Mouse (Mus musculus) forebrain, embryonic 14.5 days (tissue): ENCODE data around the gene Mob3a. TPM values are rescaled to one million over a fixed set of nuclear protein-coding genes. Genes with fewer than 3 reads are reported as not detected.
"Not testable (repeated sequence)": the region's sequence is repeated elsewhere in the genome, so short reads cannot be mapped to it uniquely, and the experiment has no call there.

ENCODE experiments used
- ATAC-seq: fragments of 200-750 bp; cut with Nextera tagmentation; 2 replicates; pipeline ENCODE4 v1.8.0; 2017; ENCODE audit warnings: mild to moderate bottlenecking, moderate library complexity
- DNase-seq: peaks from one replicate; pipeline ENCODE4 v3.0.0-alpha.2; 2015; ENCODE audit warnings: low spot score
- H3K27ac ChIP-seq: fragments of 300-500 bp; sonication (generic); 2 replicates; pipeline ENCODE4 v1.5.1; 2014; ENCODE audit warnings: low read depth, mild to moderate bottlenecking, control low read depth, low read length, moderate library complexity
- H3K27me3 ChIP-seq: fragments of 300-500 bp; sonication (generic); replicated peaks from 2 replicates; pipeline ENCODE4 v1.6.1; 2014; ENCODE audit warnings: low read length, control low read depth, mixed read lengths; ENCODE audit not compliant: control insufficient read depth, insufficient read depth
- H3K36me3 ChIP-seq: fragments of 300-500 bp; sonication (generic); 2 replicates; pipeline ENCODE4 v1.6.1; 2014; ENCODE audit warnings: low read length, control low read depth; ENCODE audit not compliant: control insufficient read depth, insufficient read depth
- H3K4me1 ChIP-seq: fragments of 300-500 bp; sonication (generic); 2 replicates; pipeline ENCODE4 v1.6.1; 2014; ENCODE audit warnings: antibody characterized with exemption, low read length, control low read depth; ENCODE audit not compliant: control insufficient read depth, insufficient read depth
- H3K4me2 ChIP-seq: fragments of 300-500 bp; sonication (generic); 2 replicates; pipeline ENCODE4 v1.6.1; 2014; ENCODE audit warnings: mild to moderate bottlenecking, control low read depth, low read length
- H3K4me3 ChIP-seq: fragments of 300-500 bp; sonication (generic); 2 replicates; pipeline ENCODE4 v1.5.1; 2014; ENCODE audit warnings: low read depth, low read length, control low read depth
- H3K9ac ChIP-seq: fragments of 300-500 bp; sonication (generic); 2 replicates; pipeline ENCODE4 v1.6.1; 2014; ENCODE audit warnings: mild to moderate bottlenecking, low read length, control low read depth, moderate library complexity
- H3K9me3 ChIP-seq: fragments of 300-500 bp; sonication (generic); replicated peaks from 2 replicates; pipeline ENCODE4 v1.6.1; 2016; ENCODE audit warnings: low read length, control low read depth, mixed read lengths; ENCODE audit not compliant: control insufficient read depth
- WGBS: fragments of 180-500 bp; shearing (Covaris S2); extraction: QIAGEN DNeasy Blood & Tissue Kit; methylation state at CpG from one replicate; pipeline ENCODE4 v1.1.7; 2014; 5-methylcytosine and 5-hydroxymethylcytosine counted together
- polyA plus RNA-seq: library from polyadenylated mRNA; unstranded; fragments of >200 nt; fragmentation: Nextera tagmentation; extraction: Ambion mirVana; gene quantifications from 2 replicates; pipeline ENCODE4 v1.2.1, GENCODE M21; 2014

Gene Mob3a
- polyA plus RNA-seq, 1 experiment from 2014 or later, result 35.7 TPM

GRCm38 (mm10) chr10:80654866-80655265 is 46.9 kb downstream of the Mob3a start:
- Histone ChIP-seq H3K9ac (peak overlapping the region; percentile 96; the same call in 1 of the 2 replicates), H3K4me2 (peak overlapping the region; percentile 92), H3K9me3 (no peaks in the 10 kb centered on the region), H3K4me1 (peaks cover 8% of the 10 kb centered on the region), H3K27me3 (no peaks in the 10 kb centered on the region), H3K4me3 (peak overlapping the region; percentile 90; the same call in 1 of the 2 replicates), H3K36me3 (peaks cover 3% of the 10 kb centered on the region; the same call in 1 of the 2 replicates), H3K27ac (no peak overlapping the region)
- no peak for ATAC-seq
- 89% methylated on average over 6 of the region's 6 CpGs for WGBS
- no peak for DNase-seq

- H3K27me3 ChIP-seq, result no peaks in the 10 kb centered on the region
- 90% methylated on average over 6 of the region's 6 CpGs for WGBS
- 0 out of 2 replicates have a peak overlapping the region, but pooled peaks have one; percentile 21 for H3K9ac ChIP-seq
- H3K4me3 ChIP-seq, result no peak overlapping the region
- DNase-seq (no peak), ATAC-seq (no peak)
- no peak overlapping the region for H3K4me2 ChIP-seq
- peaks cover 4% of the 10 kb centered on the region; the same call in 1 of the 2 replicates for H3K36me3 ChIP-seq
- H3K4me1 ChIP-seq, result peaks cover 8% of the 10 kb centered on the region
- no peaks in the 10 kb centered on the region for H3K9me3 ChIP-seq
- no peak overlapping the region for H3K27ac ChIP-seq
These were observed 48.5 kb downstream of the Mob3a start for GRCm38 (mm10) chr10:80653156-80653720.

DNA sequence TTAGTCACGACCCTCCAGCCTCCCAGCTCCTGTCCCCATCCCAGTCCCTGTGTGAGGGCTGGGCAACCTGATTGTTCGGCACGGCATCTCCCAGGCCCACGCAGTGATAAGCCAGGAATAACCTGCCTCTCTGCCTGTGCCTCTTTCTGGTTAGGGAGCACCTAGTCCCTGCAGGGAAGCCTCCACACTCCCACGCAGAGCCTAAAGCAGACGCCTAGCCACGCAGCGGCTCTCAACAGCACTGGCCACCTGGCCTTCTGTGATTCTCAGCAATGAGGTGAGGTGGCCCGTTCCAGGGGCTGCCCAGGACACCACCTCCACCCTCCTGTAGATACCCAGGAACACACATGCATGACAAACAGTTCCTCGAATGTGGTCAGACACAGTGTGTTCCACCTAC is 51.4 kb downstream of the Mob3a start:
- Histone ChIP-seq H3K27me3 (no peaks in the 10 kb centered on the region), H3K9me3 (no peaks in the 10 kb centered on the region), H3K4me3 (no peak overlapping the region), H3K4me2 (no peak overlapping the region), H3K9ac (no peak overlapping the region), H3K27ac (no peak overlapping the region), H3K36me3 (peaks cover 29% of the 10 kb centered on the region), H3K4me1 (peaks cover 4% of the 10 kb centered on the region)
- ATAC-seq, result no peak
- WGBS, result 93% methylated on average over 10 of the region's 10 CpGs
- DNase-seq, result no peak

- not testable (repeated sequence) for H3K9me3 ChIP-seq, H3K4me3 ChIP-seq, DNase-seq, H3K9ac ChIP-seq, H3K27me3 ChIP-seq, ATAC-seq, H3K4me2 ChIP-seq, H3K4me1 ChIP-seq, H3K27ac ChIP-seq
- peaks cover 34% of the 10 kb centered on the region for H3K36me3 ChIP-seq
- WGBS, result 92% methylated on average over 6 of the region's 6 CpGs
These were observed 51.9 kb downstream of the Mob3a start for GRCm38 (mm10) chr10:80649910-80650309.

GRCm38 (mm10) chr10:80646936-80647335 is 54.8 kb downstream of the Mob3a start:
- WGBS, result 93% methylated on average over 10 of the region's 10 CpGs
- ATAC-seq (no peak), DNase-seq (no peak)
- Histone ChIP-seq H3K9me3 (no peaks in the 10 kb centered on the region), H3K9ac (no peak overlapping the region), H3K4me2 (no peak overlapping the region), H3K36me3 (peaks cover 61% of the 10 kb centered on the region), H3K4me1 (no peaks in the 10 kb centered on the region), H3K27ac (no peak overlapping the region), H3K4me3 (no peak overlapping the region), H3K27me3 (no peaks in the 10 kb centered on the region)

GRCm38 (mm10) chr10:80635345-80635744 is 66.4 kb downstream of the Mob3a start:
- WGBS, result 84% methylated on average over 6 of the region's 6 CpGs
- no peaks in the 10 kb centered on the region for H3K27me3 ChIP-seq
- H3K36me3 ChIP-seq, result peaks cover 64% of the 10 kb centered on the region

More at GRCm38 (mm10) chr10:80635345-80635744, 66.4 kb downstream of the Mob3a start:
- no peak overlapping the region for H3K27ac ChIP-seq
- H3K9me3 ChIP-seq, result no peaks in the 10 kb centered on the region
- no peak overlapping the region for H3K4me3 ChIP-seq
- no peak for DNase-seq
- H3K4me1 ChIP-seq, result no peaks in the 10 kb centered on the region
- no peak overlapping the region for H3K9ac ChIP-seq
- H3K4me2 ChIP-seq, result no peak overlapping the region
- ATAC-seq, result no peak

Other genes starting within 250 kb of the Mob3a start
- gene Onecut3, start 207.1 kb downstream of the Mob3a start, polyA plus RNA-seq, result 0.28 and 0.34 TPM in 2 replicates
- 0.30 and 0.33 TPM in 2 replicates for gene Atp8b3, start 162.9 kb downstream of the Mob3a start, polyA plus RNA-seq
- gene Rexo1, start 140.4 kb downstream of the Mob3a start, polyA plus RNA-seq, result 22.3 and 28.8 TPM in 2 replicates
- gene Klf16, start 124.7 kb downstream of the Mob3a start, polyA plus RNA-seq, result 6.2 and 6.6 TPM in 2 replicates
- 118 and 126 TPM in 2 replicates for gene Abhd17a, start 111.6 kb downstream of the Mob3a start, polyA plus RNA-seq
- gene Scamp4, start 99.1 kb downstream of the Mob3a start, polyA plus RNA-seq, result 57.7 and 61.9 TPM in 2 replicates
- 3.6 and 7.4 TPM in 2 replicates for gene Adat3, start 99.1 kb downstream of the Mob3a start, polyA plus RNA-seq
- gene Gm49322, start 96.0 kb downstream of the Mob3a start, polyA plus RNA-seq, result 1.1 and 1.6 TPM in 2 replicates
- gene Csnk1g2, start 79.1 kb downstream of the Mob3a start, polyA plus RNA-seq, result 35.9 and 49.2 TPM in 2 replicates
- gene Btbd2, start 44.9 kb downstream of the Mob3a start, polyA plus RNA-seq, result 42.6 and 52.2 TPM in 2 replicates
- gene Mknk2, start 23.9 kb downstream of the Mob3a start, polyA plus RNA-seq, result 43.1 and 49.1 TPM in 2 replicates
- gene Izumo4, start 207 bp upstream of the Mob3a start, polyA plus RNA-seq, result 16.0 and 21.5 TPM in 2 replicates
- 81.0 and 99.5 TPM in 2 replicates for gene Ap3d1, start 40.3 kb upstream of the Mob3a start, polyA plus RNA-seq
- 13.6 and 19.3 TPM in 2 replicates for gene Dot1l, start 53.2 kb upstream of the Mob3a start, polyA plus RNA-seq
- 66.6 and 71.7 TPM in 2 replicates for gene Sf3a2, start 96.2 kb upstream of the Mob3a start, polyA plus RNA-seq
- 140 and 143 TPM in 2 replicates for gene Plekhj1, start 96.6 kb upstream of the Mob3a start, polyA plus RNA-seq
- gene Amh, start 103.3 kb upstream of the Mob3a start, polyA plus RNA-seq, result 0.10 TPM in 1 of 2 replicates, not detected in the other
- 0.30 and 0.31 TPM in 2 replicates for gene Jsrp1, start 111.5 kb upstream of the Mob3a start, polyA plus RNA-seq
- gene Oaz1, start 124.7 kb upstream of the Mob3a start, polyA plus RNA-seq, result 1,568 and 1,701 TPM in 2 replicates
- 2.7 and 4.7 TPM in 2 replicates for gene Lingo3, start 142.1 kb upstream of the Mob3a start, polyA plus RNA-seq
- gene Lsm7, start 153.2 kb upstream of the Mob3a start, polyA plus RNA-seq, result 265 and 372 TPM in 2 replicates
- gene Sppl2b, start 153.3 kb upstream of the Mob3a start, polyA plus RNA-seq, result 30.4 and 44.6 TPM in 2 replicates
- gene Tmprss9, start 169.9 kb upstream of the Mob3a start, polyA plus RNA-seq, result 0.10 and 0.13 TPM in 2 replicates
- 355 and 398 TPM in 2 replicates for gene Timm13, start 199.0 kb upstream of the Mob3a start, polyA plus RNA-seq
- gene Lmnb2, start 216.3 kb upstream of the Mob3a start, polyA plus RNA-seq, result 12.1 and 14.4 TPM in 2 replicates
- 5.2 and 6.2 TPM in 2 replicates for gene Gadd45b, start 228.1 kb upstream of the Mob3a start, polyA plus RNA-seq